ENCODE assay signal across 27 mouse cellular contexts in genomic region chr9:70211638-70212037, GRCm38 (mm10). TPM values are rescaled to one million over a fixed set of nuclear protein-coding genes. Genes with fewer than 3 reads are reported as not detected.
DNase-seq lines count a peak whose midpoint lies in the region; ATAC-seq and TF ChIP-seq lines count a peak whose summit lies in the region.
"Had no signal": no experiment of that assay in that cellular context is flagged by ENCODE, and none has a peak within 500 bp of the region (broad histone marks: within the 10 kb centered on the region; RNA-seq: fewer than 3 reads in every experiment).

No protein-coding gene starts in this region.

- no peak for TF ChIP-seq POLR2A in liver, adult 2 months (IDR thresholded peaks at IDR 0.05; ENCODE audit: extremely low read depth, insufficient read depth, low read length)
- TF ChIP-seq POLR2A in testis, adult 2 months (IDR thresholded peaks at IDR 0.05; ENCODE audit: control insufficient read depth, low read depth, low read length) = no peak
- TF ChIP-seq POLR2A in ES-Bruce4 (IDR thresholded peaks at IDR 0.05; ENCODE audit: insufficient read depth, low read length) = no peak

- no peak for TF ChIP-seq CTCF in liver, adult 2 months (IDR thresholded peaks at IDR 0.05; ENCODE audit: low read depth, low read length)
- TF ChIP-seq CTCF in testis, adult 2 months (IDR thresholded peaks at IDR 0.05; ENCODE audit: control insufficient read depth, insufficient read depth, insufficient replicate concordance, low read depth, low read length) = no peak
- TF ChIP-seq CTCF in ES-Bruce4 (IDR thresholded peaks at IDR 0.05; ENCODE audit: low read depth, low read length) = no peak

- peak; percentile 72 for DNase-seq in liver, adult 2 months (ENCODE audit: extremely low read depth, low read depth, low spot score)
- no peak for DNase-seq in liver, embryonic 11.5 days (ENCODE audit: low spot score)
- DNase-seq in testis, postnatal 14 days (ENCODE audit: low spot score) = no peak
- DNase-seq in splenic B cell, adult 2 months (ENCODE audit: low read depth, low spot score) = peak; percentile 29
- no peak for DNase-seq in thymus, adult 18-20 months
- DNase-seq in adrenal gland, postnatal 10 days = no peak
- DNase-seq: adrenal gland, postnatal 36 days; cerebellum, adult 8-10 months; embryo, embryonic 11 days; heart, postnatal 14 days; kidney, adult 8-10 months; layer of hippocampus, postnatal 36 days; left cerebral cortex, postnatal 4 days; lung, adult 2 months; right cerebral cortex, postnatal 14 days; thymus, adult 2 months; thymus, postnatal 36 days had no signal

- no peak overlapping the region for H3K4me3 ChIP-seq in liver, adult 2 months (ENCODE audit: insufficient read depth, low read depth, low read length)
- no peak overlapping the region for H3K4me3 ChIP-seq in liver, embryonic 11.5 days (ENCODE audit: low read depth, low read length)
- H3K4me3 ChIP-seq in testis, adult 2 months (ENCODE audit: control insufficient read depth, low read depth, low read length) = peak overlapping the region; percentile 43
- H3K4me3 ChIP-seq in ES-Bruce4 (ENCODE audit: low read depth, low read length) = peak overlapping the region; percentile 8; the same call in 1 of the 2 replicates
- H3K4me3 ChIP-seq: embryonic facial prominence, embryonic 12.5 days; hindbrain, embryonic 12.5 days; stomach, embryonic 15.5 days had no signal

- no peaks in the 10 kb centered on the region for H3K27me3 ChIP-seq in liver, adult 2 months (ENCODE audit: control insufficient read depth, insufficient read depth, low read length)
- H3K27me3 ChIP-seq in liver, embryonic 11.5 days (replicated peaks; ENCODE audit: control insufficient read depth, insufficient read depth, low read length) = peaks cover 34% of the 10 kb centered on the region
- peaks cover 3% of the 10 kb centered on the region; the same call in 1 of the 2 replicates for H3K27me3 ChIP-seq in testis, adult 2 months (ENCODE audit: control insufficient read depth, insufficient read depth, low read length)
- H3K27me3 ChIP-seq in ES-Bruce4 (ENCODE audit: control insufficient read depth, insufficient read depth, low read length, poor library complexity, severe bottlenecking) = no peaks in the 10 kb centered on the region
- H3K27me3 ChIP-seq in splenic B cell, adult 2 months (ENCODE audit: control insufficient read depth, insufficient read depth, low read length, poor library complexity, severe bottlenecking) = no peaks in the 10 kb centered on the region
- H3K27me3 ChIP-seq: embryonic facial prominence, embryonic 12.5 days; hindbrain, embryonic 12.5 days; stomach, embryonic 15.5 days had no signal

- no peak for TF ChIP-seq EP300 in ES-Bruce4 (IDR thresholded peaks at IDR 0.05; ENCODE audit: insufficient read depth, low read depth, low read length)

- ATAC-seq in liver, embryonic 11.5 days (replicated peaks; ENCODE audit: low FRiP score) = no peak
- ATAC-seq: forebrain, embryonic 14.5 days; intestine, embryonic 16.5 days had no signal

- H3K4me2 ChIP-seq in liver, embryonic 11.5 days = no peak overlapping the region
- H3K4me2 ChIP-seq: embryonic facial prominence, embryonic 12.5 days; hindbrain, embryonic 12.5 days; midbrain, embryonic 11.5 days; stomach, embryonic 15.5 days had no signal

- H3K79me2 ChIP-seq in liver, adult 2 months (ENCODE audit: control insufficient read depth, insufficient read depth, low read length) = peaks cover 42% of the 10 kb centered on the region

- H3K27ac ChIP-seq in liver, adult 2 months (replicated peaks; ENCODE audit: insufficient read depth, low read depth, low read length) = peak overlapping the region; percentile 48
- no peak overlapping the region for H3K27ac ChIP-seq in liver, embryonic 11.5 days (ENCODE audit: low read depth, low read length)
- H3K27ac ChIP-seq in testis, adult 2 months (ENCODE audit: control insufficient read depth, insufficient read depth, low read depth, low read length) = no peak overlapping the region
- no peak overlapping the region for H3K27ac ChIP-seq in ES-Bruce4 (ENCODE audit: insufficient read depth, low read length)
- H3K27ac ChIP-seq: embryonic facial prominence, embryonic 12.5 days; hindbrain, embryonic 12.5 days; kidney, postnatal 0 days; liver, embryonic 14.5 days; stomach, embryonic 15.5 days had no signal

- H3K36me3 ChIP-seq in liver, adult 2 months (ENCODE audit: control insufficient read depth, insufficient read depth, low read length) = no peaks in the 10 kb centered on the region
- H3K36me3 ChIP-seq in liver, embryonic 11.5 days (ENCODE audit: control insufficient read depth, insufficient read depth, low read length) = no peaks in the 10 kb centered on the region
- no peaks in the 10 kb centered on the region for H3K36me3 ChIP-seq in testis, adult 2 months (ENCODE audit: control insufficient read depth, insufficient read depth, low read length)
- H3K36me3 ChIP-seq in ES-Bruce4 (ENCODE audit: control insufficient read depth, insufficient read depth, low read length, poor library complexity, severe bottlenecking) = no peaks in the 10 kb centered on the region
- no peaks in the 10 kb centered on the region for H3K36me3 ChIP-seq in splenic B cell, adult 2 months (ENCODE audit: control insufficient read depth, insufficient read depth, low read length, poor library complexity, severe bottlenecking)
- H3K36me3 ChIP-seq: embryonic facial prominence, embryonic 12.5 days; hindbrain, embryonic 12.5 days; stomach, embryonic 15.5 days had no signal

- no peak overlapping the region; the same call in 1 of the 2 replicates for H3K9ac ChIP-seq in liver, adult 2 months (ENCODE audit: low read depth, low read length)
- no peak overlapping the region for H3K9ac ChIP-seq in liver, embryonic 11.5 days (ENCODE audit: low read depth, low read length)
- H3K9ac ChIP-seq in ES-Bruce4 (ENCODE audit: low read depth, poor library complexity, severe bottlenecking) = no peak overlapping the region
- H3K9ac ChIP-seq: embryonic facial prominence, embryonic 12.5 days; hindbrain, embryonic 12.5 days; liver, embryonic 14.5 days; stomach, embryonic 15.5 days had no signal

- peaks cover 24% of the 10 kb centered on the region for H3K4me1 ChIP-seq in liver, adult 2 months (ENCODE audit: control insufficient read depth, insufficient read depth, low read length)
- 0 out of 2 replicates have a peak, but pooled peaks cover 3% of the 10 kb centered on the region for H3K4me1 ChIP-seq in liver, embryonic 11.5 days (replicated peaks; ENCODE audit: control insufficient read depth, insufficient read depth, low read length)
- peaks cover 14% of the 10 kb centered on the region for H3K4me1 ChIP-seq in testis, adult 2 months (ENCODE audit: control insufficient read depth, insufficient read depth, low read length)
- peaks cover 7% of the 10 kb centered on the region for H3K4me1 ChIP-seq in ES-Bruce4 (ENCODE audit: control insufficient read depth, insufficient read depth, low read length)
- H3K4me1 ChIP-seq: embryonic facial prominence, embryonic 12.5 days had no signal

- 34% methylated on average over 14 of the region's 14 CpGs for WGBS in liver, adult 2 months
- 71% methylated on average over 14 of the region's 14 CpGs for WGBS in liver, embryonic 11.5 days

- H3K9me3 ChIP-seq in liver, embryonic 11.5 days (ENCODE audit: control insufficient read depth, low read length) = no peaks in the 10 kb centered on the region
- no peaks in the 10 kb centered on the region for H3K9me3 ChIP-seq in ES-Bruce4 (replicated peaks; ENCODE audit: control insufficient read depth, insufficient read depth, low read length, poor library complexity, severe bottlenecking)
- H3K9me3 ChIP-seq: hindbrain, embryonic 12.5 days; stomach, embryonic 15.5 days had no signal

RNA-seq across cellular contexts. Expression of gene Myo1e, which starts 4.5 kb away (rescaled TPM):
- total RNA-seq in liver, adult 2 months (2014; rRNA removed) = 25.1 and 27.2 TPM in 2 replicates
- polyA plus RNA-seq in liver, adult 2 months (2012; rRNA removed) = 9.2 and 11.2 TPM in 2 replicates
- polyA plus RNA-seq in liver, embryonic 11.5 days (2014; fragmentation: Nextera tagmentation; extraction: Ambion mirVana) = 5.9 and 6.1 TPM in 2 replicates
- 2.3 and 2.6 TPM in 2 replicates for polyA plus RNA-seq in testis, adult 2 months (2012; rRNA removed)
- polyA plus RNA-seq in ES-Bruce4 (2011; ENCODE audit: insufficient read depth, insufficient read length, low read depth, missing spikeins) = 51.6 and 54.2 TPM in 2 replicates
- total RNA-seq in adrenal gland, postnatal 10 days (2021) = 10 to 100 TPM; 17.9 to 19.5 TPM

Comparison
In these comparisons a context has a peak if more than half of its experiments do, and no peak if none do; other contexts are left out.
1. DNase-seq: peak in liver, adult 2 months (single experiment) and splenic B cell, adult 2 months (single experiment); none in liver, embryonic 11.5 days (single experiment), testis, postnatal 14 days (single experiment), thymus, adult 18-20 months (0 of 2) and adrenal gland, postnatal 10 days (single experiment).
2. H3K4me3 ChIP-seq: peak in testis, adult 2 months (single experiment) and ES-Bruce4 (single experiment); none in liver, adult 2 months (single experiment) and liver, embryonic 11.5 days (single experiment).